Mouse (Mus musculus): ENCODE measurements around the gene Gcn1l1. TPM values are rescaled to one million over a fixed set of nuclear protein-coding genes. Genes with fewer than 3 reads are reported as not detected.

Gcn1l1 gene
- polyA plus RNA-seq, 1 experiment from 2014 or later, result 97.6 TPM

DNA sequence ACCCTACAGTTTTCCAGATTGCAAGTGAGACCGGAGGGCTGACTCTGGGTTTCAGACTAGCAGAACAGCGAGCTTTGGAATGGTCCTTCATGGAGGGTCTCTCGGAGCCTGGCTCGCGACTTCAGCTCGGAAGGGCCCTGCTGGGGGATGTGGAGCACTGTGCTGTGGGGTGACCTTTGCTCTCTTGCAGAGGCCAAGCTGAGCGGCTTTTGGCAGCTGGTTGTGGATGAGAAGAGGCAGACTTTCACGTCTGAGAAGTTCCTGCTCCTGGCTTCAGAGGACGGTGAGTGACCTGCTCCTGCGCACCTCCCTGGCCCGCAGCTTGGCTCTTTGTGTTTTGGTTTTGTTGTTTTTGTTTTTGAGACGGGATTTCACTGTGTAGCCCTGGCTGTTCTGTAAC is 20.6 kb downstream of the Gcn1l1 start:
- no peaks in the 10 kb centered on the region for H3K27me3 ChIP-seq
- CTCF ChIA-PET, result interaction anchor here (0.8 kb wide), 1 partner anchor 28 kb away, joined by 3 read pairs; no protein-coding TSS in a partner anchor
- DNase-seq (ENCODE audit: low read depth, low spot score), result no peak
- POLR2A ChIA-PET, result interaction anchor here (1.0 to 1.2 kb wide), 2 partner anchors 12 to 78 kb away, joined by 5 read pairs; no protein-coding TSS in a partner anchor
- in situ Hi-C loops (cut with MboI; ENCODE audit: low pct_unique_long_range_greater_than_20kb), result no loop called here
- TF ChIP-seq CTCF (IDR thresholded peaks at IDR 0.05), result no peak
- ATAC-seq, result no peak

DNA sequence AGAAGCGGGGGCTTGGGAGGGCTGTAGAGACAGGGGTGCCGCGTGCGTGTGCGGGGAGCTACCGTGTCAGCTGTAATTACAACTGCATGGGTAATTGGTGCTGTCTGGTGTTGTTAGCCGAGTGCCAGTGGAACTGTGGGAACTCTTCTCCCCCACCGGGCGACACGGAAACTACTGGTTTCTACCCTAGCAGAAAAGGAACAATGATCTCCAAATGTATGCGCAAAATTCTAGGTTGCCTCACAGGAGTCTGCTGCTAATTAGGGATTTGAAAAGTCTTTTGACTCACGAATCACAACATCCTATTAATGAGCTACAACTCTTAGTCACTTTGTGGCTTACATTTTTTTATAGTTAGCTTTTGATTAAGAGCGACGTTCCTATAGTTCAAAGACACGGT is 21.1 kb downstream of the Gcn1l1 start:
- H3K27me3 ChIP-seq, result no peaks in the 10 kb centered on the region
- ATAC-seq, result no peak
- CTCF ChIA-PET, result interaction anchor here (0.8 to 1.1 kb wide), 4 partner anchors 12 to 79 kb away, joined by 3 to 4 read pairs (median 3); no protein-coding TSS in a partner anchor
- DNase-seq (ENCODE audit: low read depth, low spot score), result peak; percentile 60
- in situ Hi-C loops (cut with MboI; ENCODE audit: low pct_unique_long_range_greater_than_20kb), result no loop called here
- TF ChIP-seq CTCF (IDR thresholded peaks at IDR 0.05), result no peak
- POLR2A ChIA-PET, result interaction anchor here (0.6 to 1.2 kb wide), 4 partner anchors 11 to 79 kb away, joined by 3 to 5 read pairs (median 5); no protein-coding TSS in a partner anchor

DNA sequence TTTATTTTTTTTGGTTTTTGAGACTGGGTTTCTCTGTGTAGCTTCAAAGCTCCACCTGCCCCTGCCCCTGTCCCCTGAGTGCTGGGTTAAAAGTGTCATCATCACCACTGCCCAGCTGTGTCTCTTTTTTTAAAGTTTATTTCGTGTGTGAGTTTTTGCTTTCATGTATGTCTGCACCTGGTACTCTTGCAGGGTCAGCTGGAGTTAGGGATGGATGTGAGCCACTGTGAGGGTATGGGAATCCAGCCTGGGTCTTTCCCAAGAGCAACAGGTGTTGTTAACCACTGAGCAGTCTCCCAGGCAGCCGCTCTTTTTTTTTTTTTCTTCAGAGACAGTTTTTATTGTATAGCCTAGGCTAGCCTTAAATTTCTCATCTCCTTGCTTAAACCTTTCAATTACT is 21.7 kb downstream of the Gcn1l1 start:
- POLR2A ChIA-PET, result interaction anchor here (0.6 to 1.2 kb wide), 3 partner anchors 11 to 62 kb away, joined by 3 to 5 read pairs (median 5); no protein-coding TSS in a partner anchor
- ATAC-seq (no peak), DNase-seq (ENCODE audit: low read depth, low spot score) (no peak)
- no peak for TF ChIP-seq CTCF (IDR thresholded peaks at IDR 0.05)
- in situ Hi-C loops (cut with MboI; ENCODE audit: low pct_unique_long_range_greater_than_20kb), result no loop called here
- CTCF ChIA-PET, result interaction anchor here (1.1 kb wide), 3 partner anchors 11 to 80 kb away, joined by 3 to 4 read pairs (median 3); no protein-coding TSS in a partner anchor
- no peaks in the 10 kb centered on the region for H3K27me3 ChIP-seq

DNA sequence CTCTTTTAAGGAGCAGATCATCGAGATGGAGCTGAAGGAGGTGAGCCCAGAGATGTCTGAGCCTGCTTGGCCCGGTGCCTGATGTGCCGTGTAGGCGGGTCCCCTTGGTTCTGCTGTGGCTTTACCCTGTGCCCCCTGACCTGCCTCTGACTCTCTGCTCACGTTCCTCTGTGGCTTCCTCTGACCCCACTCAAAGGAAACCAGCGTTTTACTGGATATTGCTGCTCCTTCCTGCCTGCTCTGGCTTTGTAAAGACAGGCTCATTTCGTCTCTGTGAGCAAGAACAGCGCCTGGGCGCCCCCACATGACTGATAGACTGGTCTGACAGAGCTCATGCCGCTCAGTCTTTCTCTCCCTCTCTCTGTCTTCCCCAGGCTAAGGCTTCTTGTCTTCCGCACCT is 26.0 kb downstream of the Gcn1l1 start:
- ATAC-seq, result no peak
- POLR2A ChIA-PET, result no interaction called here
- TF ChIP-seq CTCF (IDR thresholded peaks at IDR 0.05), result no peak
- DNase-seq (ENCODE audit: low read depth, low spot score), result no peak
- in situ Hi-C loops (cut with MboI; ENCODE audit: low pct_unique_long_range_greater_than_20kb), result no loop called here
- CTCF ChIA-PET, result no interaction called here
- H3K27me3 ChIP-seq, result no peaks in the 10 kb centered on the region

DNA sequence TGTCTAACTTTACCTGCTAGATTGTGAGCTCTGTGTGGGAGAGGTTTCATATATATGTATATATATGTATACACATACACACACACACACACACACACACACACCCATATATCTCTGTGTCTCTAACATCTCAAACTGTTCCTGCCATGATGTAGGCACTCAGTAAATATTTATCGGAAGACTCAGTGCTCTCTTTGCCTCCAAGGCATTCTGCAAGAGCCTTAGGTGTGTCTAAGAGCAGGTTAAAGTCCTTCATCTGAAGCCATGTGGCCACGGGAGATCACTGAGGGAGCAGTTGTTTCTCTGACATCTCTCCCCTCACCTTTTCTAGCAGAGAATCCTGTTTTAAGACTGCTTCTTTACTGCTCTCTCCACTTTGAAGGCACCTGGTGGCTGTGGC is 26.5 kb downstream of the Gcn1l1 start:
- no peak for DNase-seq (ENCODE audit: low read depth, low spot score)
- TF ChIP-seq CTCF (IDR thresholded peaks at IDR 0.05), result no peak
- H3K27me3 ChIP-seq, result no peaks in the 10 kb centered on the region
- ATAC-seq, result no peak
- in situ Hi-C loops (cut with MboI; ENCODE audit: low pct_unique_long_range_greater_than_20kb), result no loop called here
- POLR2A ChIA-PET, result no interaction called here
- CTCF ChIA-PET, result no interaction called here

DNA sequence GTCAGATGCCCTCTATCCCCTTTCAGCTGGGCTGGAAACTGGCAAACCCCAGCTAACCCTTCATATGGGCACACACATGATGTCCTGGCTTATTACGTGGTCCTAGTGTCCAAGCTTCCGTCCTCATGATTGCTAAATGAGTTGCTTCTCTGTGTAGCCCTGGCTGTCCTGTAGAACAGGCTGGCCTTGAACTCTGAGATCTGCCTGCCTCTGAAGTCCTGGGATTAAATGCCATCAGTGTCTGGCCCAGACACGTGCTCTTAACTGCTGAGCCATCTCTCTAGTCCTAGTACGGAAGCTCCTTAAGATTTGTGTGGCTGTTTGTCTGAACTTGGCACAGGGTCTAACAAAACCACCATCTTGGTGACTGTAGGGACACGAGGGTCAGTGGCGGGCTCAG is 38.5 kb downstream of the Gcn1l1 start:
- POLR2A ChIA-PET, result no interaction called here
- in situ Hi-C loops (cut with MboI; ENCODE audit: low pct_unique_long_range_greater_than_20kb), result no loop called here
- DNase-seq (ENCODE audit: low read depth, low spot score) (no peak), ATAC-seq (no peak)
- CTCF ChIA-PET, result interaction anchor here (0.6 to 2.6 kb wide), 3 partner anchors 11 to 26 kb away, joined by 3 to 8 read pairs (median 3); no protein-coding TSS in a partner anchor
- TF ChIP-seq CTCF (IDR thresholded peaks at IDR 0.05), result no peak
- no peaks in the 10 kb centered on the region for H3K27me3 ChIP-seq

DNA sequence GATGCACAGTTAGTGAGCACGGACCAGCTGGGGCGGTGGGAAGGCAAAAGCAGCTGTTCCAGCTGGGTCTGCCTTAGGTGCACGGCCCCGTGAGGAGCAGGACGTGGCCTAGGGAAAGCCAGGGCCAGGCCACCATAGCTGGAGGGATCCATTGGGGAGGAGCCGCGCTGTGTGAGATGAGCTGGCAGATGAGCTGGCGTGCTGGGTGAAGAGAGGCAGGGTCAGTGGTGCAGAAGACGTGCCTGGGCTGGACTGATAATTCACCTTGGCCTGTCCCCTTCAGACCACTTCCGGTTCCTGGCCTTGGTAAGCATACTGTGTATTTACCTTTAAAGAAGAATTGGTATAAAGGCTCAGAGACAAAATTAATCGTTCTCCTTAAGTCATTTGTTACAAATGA is 46.5 kb downstream of the Gcn1l1 start:
- ATAC-seq (no peak), DNase-seq (ENCODE audit: low read depth, low spot score) (no peak)
- in situ Hi-C loops (cut with MboI; ENCODE audit: low pct_unique_long_range_greater_than_20kb), result no loop called here
- POLR2A ChIA-PET, result no interaction called here
- no peak for TF ChIP-seq CTCF (IDR thresholded peaks at IDR 0.05)
- CTCF ChIA-PET, result interaction anchor here (1.5 kb wide), 1 partner anchor 9 kb away, joined by 3 read pairs; no protein-coding TSS in a partner anchor
- no peaks in the 10 kb centered on the region for H3K27me3 ChIP-seq

DNA sequence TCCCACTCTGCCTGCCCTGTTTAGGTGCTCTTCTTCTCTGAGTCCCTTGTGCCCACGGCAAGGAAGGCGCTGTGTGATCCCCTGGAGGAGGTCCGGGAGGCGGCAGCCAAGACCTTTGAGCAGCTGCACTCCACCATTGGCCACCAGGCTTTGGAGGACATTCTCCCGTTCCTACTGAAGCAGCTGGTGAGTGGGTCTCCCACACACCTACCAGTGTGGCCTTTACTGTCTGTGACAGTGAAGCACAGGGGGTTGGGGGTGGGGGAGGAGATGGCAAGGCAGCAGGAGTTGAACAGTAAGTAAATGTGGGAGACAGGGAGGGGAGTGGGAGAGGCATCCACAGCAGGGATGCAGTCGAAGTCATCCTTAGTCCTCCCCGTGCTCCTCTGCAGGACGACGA is 48.3 kb downstream of the Gcn1l1 start:
- no peak for ATAC-seq
- POLR2A ChIA-PET, result interaction anchor here (0.9 to 1.9 kb wide), 2 partner anchors 25 to 37 kb away, joined by 3 to 7 read pairs; no protein-coding TSS in a partner anchor
- DNase-seq (ENCODE audit: low read depth, low spot score), result no peak
- CTCF ChIA-PET, result interaction anchor here (0.9 kb wide), 1 partner anchor 17 kb away, joined by 4 read pairs; no protein-coding TSS in a partner anchor
- no peak for TF ChIP-seq CTCF (IDR thresholded peaks at IDR 0.05)
- in situ Hi-C loops (cut with MboI; ENCODE audit: low pct_unique_long_range_greater_than_20kb), result no loop called here
- no peaks in the 10 kb centered on the region for H3K27me3 ChIP-seq

DNA sequence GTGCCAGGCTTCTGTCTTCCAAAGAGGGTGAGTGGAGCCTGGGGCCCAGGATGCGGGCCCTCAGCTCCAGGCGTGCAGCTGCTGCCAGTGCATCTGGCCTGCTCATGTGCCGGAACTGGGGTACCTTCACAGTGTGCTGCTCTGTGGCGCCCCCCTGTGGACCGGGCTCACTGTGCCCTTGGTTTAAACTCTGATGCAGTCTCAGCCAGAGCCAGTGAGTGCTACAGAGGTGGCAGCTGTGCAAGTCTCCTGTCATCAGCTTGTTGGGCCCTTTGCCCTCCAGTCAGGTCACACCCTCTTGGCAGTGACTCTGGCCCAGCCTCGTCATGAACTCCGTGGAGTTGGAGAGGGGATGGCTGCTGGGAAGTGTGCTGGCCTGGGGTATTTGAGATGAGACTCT is 49.9 kb downstream of the Gcn1l1 start:
- in situ Hi-C loops (cut with MboI; ENCODE audit: low pct_unique_long_range_greater_than_20kb), result no loop called here
- ATAC-seq, result no peak

DNA sequence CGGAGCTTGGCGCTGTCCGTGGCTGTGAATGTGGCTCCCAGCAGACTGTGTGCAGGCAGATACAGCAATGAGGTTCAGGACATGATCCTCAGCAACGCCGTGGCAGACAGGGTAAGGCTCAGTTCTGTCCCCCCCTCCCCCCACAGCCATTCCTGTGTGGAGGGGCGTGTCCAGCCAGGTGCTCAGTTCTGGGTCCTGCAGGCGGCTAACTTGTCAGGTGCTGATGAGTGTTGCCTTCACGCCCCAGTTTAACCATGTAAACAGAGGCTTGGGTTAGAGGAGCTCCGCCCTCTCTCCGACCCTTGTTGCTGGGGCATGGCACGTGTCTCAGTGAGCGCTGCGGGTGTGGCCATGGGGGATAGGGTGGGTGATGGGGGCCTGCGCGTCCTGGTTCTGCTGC is 54.6 kb downstream of the Gcn1l1 start:
- CTCF ChIA-PET, result no interaction called here
- TF ChIP-seq CTCF (IDR thresholded peaks at IDR 0.05), result no peak
- in situ Hi-C loops (cut with MboI; ENCODE audit: low pct_unique_long_range_greater_than_20kb), result no loop called here

More for the DNA sequence above, 49.9 kb downstream of the Gcn1l1 start:
- H3K27me3 ChIP-seq, result no peaks in the 10 kb centered on the region
- TF ChIP-seq CTCF (IDR thresholded peaks at IDR 0.05), result no peak
- ChIA-PET CTCF (interaction anchor here (0.8 to 2.0 kb wide), 7 partner anchors 12 to 122 kb away, joined by 3 to 8 read pairs (median 4); partner anchors contain the start of gene Rab35), POLR2A (interaction anchor here (1.1 to 1.4 kb wide), 2 partner anchors 9 to 18 kb away, joined by 3 to 4 read pairs; no protein-coding TSS in a partner anchor)
- no peak for DNase-seq (ENCODE audit: low read depth, low spot score)

DNA sequence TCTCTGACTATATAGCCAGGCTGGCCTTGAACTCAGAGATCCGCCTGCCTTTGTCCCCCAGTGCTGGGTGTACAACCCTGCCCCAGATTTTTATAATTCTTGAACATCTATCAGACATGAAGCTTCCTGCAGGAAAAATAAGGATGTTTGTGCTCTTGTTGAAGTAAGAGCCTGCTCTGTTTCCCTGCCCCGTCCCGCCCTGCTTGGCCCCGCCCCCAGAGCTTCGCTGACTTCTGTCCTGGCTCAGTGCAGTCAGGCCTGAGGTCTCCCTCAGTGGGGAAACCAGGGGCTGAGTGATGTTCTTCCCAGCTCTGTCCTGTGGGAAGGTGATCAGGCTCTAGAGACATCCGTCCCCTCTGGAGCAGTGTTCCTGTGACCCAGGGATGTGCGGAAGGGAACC is 57.6 kb downstream of the Gcn1l1 start:
- TF ChIP-seq CTCF (IDR thresholded peaks at IDR 0.05), result no peak
- CTCF ChIA-PET, result no interaction called here
- in situ Hi-C loops (cut with MboI; ENCODE audit: low pct_unique_long_range_greater_than_20kb), result no loop called here
- POLR2A ChIA-PET, result interaction anchor here (0.8 to 0.9 kb wide), 2 partner anchors 9 to 48 kb away, joined by 3 to 7 read pairs; partner anchors contain the start of gene Rab35
- no peak for DNase-seq (ENCODE audit: low read depth, low spot score)
- no peaks in the 10 kb centered on the region for H3K27me3 ChIP-seq
- ATAC-seq, result no peak

More for the DNA sequence above, 54.6 kb downstream of the Gcn1l1 start:
- no peak for DNase-seq (ENCODE audit: low read depth, low spot score)
- no peaks in the 10 kb centered on the region for H3K27me3 ChIP-seq
- no peak for ATAC-seq
- POLR2A ChIA-PET, result interaction anchor here (0.8 kb wide), 1 partner anchor 12 kb away, joined by 3 read pairs; the partner anchor contains the start of gene Rab35
